28 mouse cellular contexts compared by ENCODE assay signal in genomic region chr12:107890326-107890725, GRCm38 (mm10).
DNase-seq lines count a peak whose midpoint lies in the region; ATAC-seq and TF ChIP-seq lines count a peak whose summit lies in the region.
"Had no signal": no experiment of that assay in that cellular context is flagged by ENCODE, and none has a peak within 500 bp of the region (broad histone marks: within the 10 kb centered on the region; RNA-seq: fewer than 3 reads in every experiment).

No protein-coding gene starts in this region.

- H3K36me3 ChIP-seq in heart, embryonic 10.5 days, result no peaks in the 10 kb centered on the region
- H3K36me3 ChIP-seq in G1E (replicated peaks), result no peaks in the 10 kb centered on the region
- no peaks in the 10 kb centered on the region for H3K36me3 ChIP-seq in embryonic facial prominence, embryonic 12.5 days
- no peaks in the 10 kb centered on the region for H3K36me3 ChIP-seq in limb, embryonic 13.5 days
- H3K36me3 ChIP-seq: heart, embryonic 15.5 days; hindbrain, embryonic 15.5 days; kidney, embryonic 15.5 days; liver, embryonic 13.5 days; neural tube, embryonic 12.5 days had no signal

- H3K27ac ChIP-seq in heart, embryonic 10.5 days, result peak overlapping the region; percentile 59; the same call in 1 of the 2 replicates
- H3K27ac ChIP-seq in embryonic facial prominence, embryonic 12.5 days, result peak overlapping the region; percentile 72
- H3K27ac ChIP-seq in limb, embryonic 13.5 days, result peak overlapping the region; percentile 15; the same call in 1 of the 2 replicates
- H3K27ac ChIP-seq: gastrocnemius, adult 2 months; heart, embryonic 15.5 days; hindbrain, embryonic 15.5 days; kidney, embryonic 15.5 days; liver, embryonic 13.5 days; neural tube, embryonic 12.5 days had no signal

- DNase-seq in heart, embryonic 10.5 days (ENCODE audit: low spot score), result no peak
- no peak for DNase-seq in heart, adult 8-10 months (ENCODE audit: low spot score)
- no peak for DNase-seq in G1E (ENCODE audit: low spot score)
- no peak for DNase-seq in spleen, postnatal 10 days (ENCODE audit: low spot score in 2 of 2)
- DNase-seq in adrenal gland, adult (ENCODE audit: inconsistent age in 2 of 2, low spot score in 1 of 2), result no peak
- DNase-seq: adrenal gland, postnatal 25 days; cerebellum, adult 11-12 months; cerebellum, adult 9-11 months; gastrocnemius, adult 2 months; kidney, adult 18-20 months; kidney, postnatal 36 days; liver, embryonic 13.5 days; lung, adult 18-20 months; right cerebral cortex, adult 18-20 months; spleen, adult 18-20 months; thymus, adult 2 months; thymus, postnatal 4 days had no signal

- peaks cover 31% of the 10 kb centered on the region for H3K4me1 ChIP-seq in heart, embryonic 10.5 days
- H3K4me1 ChIP-seq in G1E (ENCODE audit: insufficient read depth, low read depth, low read length), result no peaks in the 10 kb centered on the region
- H3K4me1 ChIP-seq in embryonic facial prominence, embryonic 12.5 days, result peaks cover 37% of the 10 kb centered on the region
- peaks cover 49% of the 10 kb centered on the region for H3K4me1 ChIP-seq in limb, embryonic 13.5 days
- H3K4me1 ChIP-seq: hindbrain, embryonic 15.5 days; liver, embryonic 13.5 days had no signal

- H3K9ac ChIP-seq in embryonic facial prominence, embryonic 12.5 days, result no peak overlapping the region
- no peak overlapping the region for H3K9ac ChIP-seq in limb, embryonic 13.5 days
- H3K9ac ChIP-seq: heart, embryonic 15.5 days; hindbrain, embryonic 15.5 days; kidney, embryonic 15.5 days; liver, embryonic 13.5 days; neural tube, embryonic 12.5 days had no signal

- H3K27me3 ChIP-seq in heart, embryonic 10.5 days (ENCODE audit: insufficient read depth, poor library complexity, severe bottlenecking), result peaks cover 12% of the 10 kb centered on the region; the same call in 1 of the 2 replicates
- H3K27me3 ChIP-seq in G1E (ENCODE audit: insufficient read depth, low read length), result no peaks in the 10 kb centered on the region; the same call in 1 of the 2 replicates
- no peaks in the 10 kb centered on the region for H3K27me3 ChIP-seq in embryonic facial prominence, embryonic 12.5 days
- 0 out of 2 replicates have a peak, but pooled peaks cover 7% of the 10 kb centered on the region for H3K27me3 ChIP-seq in limb, embryonic 13.5 days
- H3K27me3 ChIP-seq: hindbrain, embryonic 15.5 days; kidney, embryonic 15.5 days; liver, embryonic 13.5 days; neural tube, embryonic 12.5 days had no signal

- H3K4me2 ChIP-seq in embryonic facial prominence, embryonic 12.5 days (replicated peaks), result no peak overlapping the region
- no peak overlapping the region for H3K4me2 ChIP-seq in limb, embryonic 13.5 days (replicated peaks)
- H3K4me2 ChIP-seq: heart, embryonic 15.5 days; hindbrain, embryonic 15.5 days; kidney, embryonic 15.5 days; liver, embryonic 13.5 days; midbrain, embryonic 11.5 days; neural tube, embryonic 12.5 days had no signal

- no peak for TF ChIP-seq CTCF in G1E (IDR thresholded peaks at IDR 0.05; ENCODE audit: low read depth, low read length)

- no peak overlapping the region for H3K4me3 ChIP-seq in heart, embryonic 10.5 days
- H3K4me3 ChIP-seq in G1E (ENCODE audit: low read depth, low read length), result peak overlapping the region; percentile 17; the same call in 1 of the 2 replicates
- H3K4me3 ChIP-seq in embryonic facial prominence, embryonic 12.5 days, result no peak overlapping the region
- no peak overlapping the region for H3K4me3 ChIP-seq in limb, embryonic 13.5 days
- H3K4me3 ChIP-seq: gastrocnemius, adult 2 months; heart, embryonic 15.5 days; hindbrain, embryonic 15.5 days; kidney, embryonic 15.5 days; layer of hippocampus, adult 2 months; liver, embryonic 13.5 days; myocyte; neural tube, embryonic 12.5 days had no signal

- ATAC-seq in G1E (ENCODE audit: extremely low read depth, insufficient number of reproducible peaks, low FRiP score, poor library complexity, severe bottlenecking), result no peak
- ATAC-seq in embryonic facial prominence, embryonic 12.5 days (ENCODE audit: insufficient number of reproducible peaks, insufficient read depth, low FRiP score, low TSS enrichment), result no peak
- ATAC-seq in limb, embryonic 13.5 days (ENCODE audit: low FRiP score, low read depth), result no peak; the same call in 1 of the 2 replicates
- ATAC-seq: forebrain, embryonic 14.5 days; midbrain, embryonic 16.5 days had no signal

- WGBS in heart, embryonic 10.5 days, result 76% methylated on average over 7 of the region's 7 CpGs
- 53% methylated on average over 7 of the region's 7 CpGs for WGBS in embryonic facial prominence, embryonic 12.5 days
- WGBS in limb, embryonic 13.5 days, result 50% methylated on average over 7 of the region's 7 CpGs

- no peaks in the 10 kb centered on the region for H3K9me3 ChIP-seq in heart, embryonic 10.5 days
- peaks cover 93% of the 10 kb centered on the region for H3K9me3 ChIP-seq in G1E (replicated peaks)
- H3K9me3 ChIP-seq in embryonic facial prominence, embryonic 12.5 days, result no peaks in the 10 kb centered on the region
- no peaks in the 10 kb centered on the region for H3K9me3 ChIP-seq in limb, embryonic 13.5 days
- H3K9me3 ChIP-seq: heart, embryonic 15.5 days; hindbrain, embryonic 15.5 days; kidney, embryonic 15.5 days; liver, embryonic 13.5 days; neural tube, embryonic 12.5 days had no signal

Comparison
In these comparisons a context has a peak if more than half of its experiments do, and no peak if none do; other contexts are left out.
1. H3K27ac ChIP-seq: peak in every context shown above with its lines; median percentile 72 in embryonic facial prominence, embryonic 12.5 days; 59 in heart, embryonic 10.5 days; 15 in limb, embryonic 13.5 days.